Mouse (Mus musculus) right cerebral cortex, postnatal 4 days (tissue): ENCODE measurements around the gene Mucl3.
A peak's percentile ranks its signal among the peaks of the same experiment; 100 is the strongest.

Experiments
- DNase-seq: peaks from one replicate; pipeline ENCODE4 v3.0.0-alpha.2; 2022

Mucl3 gene

GRCm38 (mm10) chr17:35643609-35644236, at the start of gene Mucl3:
Mucl3 (minus strand) TSS chr17:35643695.
- no peak for DNase-seq

DNA sequence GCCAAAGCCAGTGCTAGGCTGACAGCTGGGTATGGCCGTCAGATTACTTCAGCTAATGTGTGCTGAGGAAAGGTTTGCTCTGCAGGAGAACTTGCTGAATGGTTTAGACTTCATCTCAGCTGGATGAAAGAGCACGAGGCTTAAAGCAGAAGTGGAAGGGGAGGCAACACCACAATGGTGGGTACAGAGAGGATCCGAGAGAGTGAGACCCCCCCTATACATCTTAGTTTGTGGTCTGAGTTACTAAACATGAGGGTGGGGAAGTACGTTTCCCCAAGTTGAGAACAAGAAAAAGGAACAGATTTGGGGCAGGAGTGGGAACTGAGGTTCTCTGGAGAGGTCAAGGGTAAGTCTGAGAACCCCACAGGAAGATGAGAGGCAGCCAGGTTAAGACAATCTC, 48.9 kb upstream of the Mucl3 start:
- DNase-seq, result no peak

DNA sequence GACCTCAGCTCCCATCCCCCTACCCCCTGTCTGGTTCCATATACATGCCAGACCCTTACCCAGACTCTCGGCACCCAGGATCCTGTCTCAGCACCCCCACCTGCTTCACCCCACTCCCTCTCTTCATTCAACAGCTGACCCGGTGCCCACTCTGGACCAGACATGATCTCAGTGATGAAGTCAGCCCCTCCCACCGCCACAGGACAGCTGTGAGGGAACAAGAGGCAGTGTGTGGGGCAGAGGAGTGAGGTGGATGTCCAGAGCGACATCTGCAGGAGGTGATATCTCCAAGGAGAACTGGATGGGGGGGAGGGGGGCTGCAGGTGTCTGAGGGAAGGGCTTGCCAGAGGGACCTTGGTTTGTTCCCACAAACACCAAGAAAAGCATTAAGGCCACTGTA, 48.3 kb upstream of the Mucl3 start:
- no peak for DNase-seq

DNA sequence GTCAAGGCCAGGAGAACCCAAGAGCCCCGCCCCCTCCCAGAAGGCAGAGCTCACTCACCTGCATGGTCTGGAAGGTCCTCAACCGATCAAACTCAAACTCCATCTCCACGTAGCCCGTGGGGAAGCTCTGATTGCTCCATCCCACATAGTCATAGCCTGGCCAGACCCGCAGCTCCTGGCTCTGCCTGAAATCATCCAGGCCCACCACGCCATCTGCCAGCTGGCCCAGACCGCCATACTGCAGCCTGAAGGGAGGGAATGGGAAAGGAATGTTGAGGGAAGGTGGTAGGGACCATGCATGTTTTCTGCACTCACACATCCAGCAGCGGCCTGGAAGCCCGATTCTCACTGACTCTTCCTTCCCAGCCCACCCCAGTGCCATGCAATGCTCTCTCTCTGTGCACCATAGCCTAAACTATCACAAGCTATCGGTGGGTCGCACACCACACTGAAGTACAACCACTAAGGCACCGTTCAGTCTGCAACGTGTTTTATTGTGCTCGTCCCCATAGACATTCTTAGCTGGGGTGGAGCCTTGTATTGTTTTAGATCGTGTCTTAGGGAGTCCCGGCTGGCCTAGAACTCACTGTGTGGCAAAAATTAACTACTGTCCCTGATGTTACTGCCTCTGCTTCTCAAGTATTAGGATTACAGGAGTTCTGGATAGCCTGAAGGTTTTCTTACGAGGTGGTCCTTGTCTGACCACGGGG, 46.6 kb upstream of the Mucl3 start:
- DNase-seq, result no peak

- DNase-seq, result no peak
These were observed 45.1 kb upstream of the Mucl3 start for GRCm38 (mm10) chr17:35688347-35689175.

GRCm38 (mm10) chr17:35685061-35685460, 41.6 kb upstream of the Mucl3 start:
- DNase-seq, result no peak

GRCm38 (mm10) chr17:35681986-35682385, 38.5 kb upstream of the Mucl3 start:
- no peak for DNase-seq

GRCm38 (mm10) chr17:35680591-35680990, 37.1 kb upstream of the Mucl3 start:
- no peak for DNase-seq

DNA sequence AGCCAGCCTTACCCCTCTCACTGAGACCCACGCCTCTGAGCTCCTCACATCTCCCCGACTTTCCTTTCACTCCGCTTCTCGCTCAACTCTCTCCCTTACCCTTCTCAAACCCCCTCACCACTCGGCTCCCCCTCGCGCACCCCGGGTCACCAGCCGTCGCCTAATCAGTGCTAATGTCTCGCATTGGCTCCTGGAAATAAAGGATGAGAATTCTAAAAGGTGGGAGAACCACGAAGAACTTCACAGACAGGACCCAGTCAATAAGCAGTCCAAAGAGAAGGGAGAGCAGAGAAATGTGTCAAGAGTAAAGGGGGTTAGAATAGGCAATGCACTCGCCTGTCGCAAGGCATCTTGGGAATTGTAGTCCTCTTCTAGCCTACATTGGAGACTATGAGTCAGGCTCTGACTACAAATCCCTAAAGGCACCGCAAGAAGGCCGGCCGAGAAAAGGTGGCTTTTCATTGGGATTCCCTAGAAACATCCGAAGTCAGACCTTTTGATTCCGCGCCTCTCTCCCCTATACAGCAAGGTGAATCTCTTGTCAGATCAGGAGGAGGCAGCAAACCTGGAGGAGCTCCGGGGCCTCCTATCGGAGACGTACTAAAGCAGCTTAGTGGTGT, 30.0 kb upstream of the Mucl3 start, which contains the start of gene Gtf2h4:
Gene Gtf2h4 (minus strand): TSS at position 324 of the 620 bp plus-strand sequence.
- peak; percentile 77 for DNase-seq

GRCm38 (mm10) chr17:35672527-35672926, 29.0 kb upstream of the Mucl3 start:
- DNase-seq, result no peak

DNA sequence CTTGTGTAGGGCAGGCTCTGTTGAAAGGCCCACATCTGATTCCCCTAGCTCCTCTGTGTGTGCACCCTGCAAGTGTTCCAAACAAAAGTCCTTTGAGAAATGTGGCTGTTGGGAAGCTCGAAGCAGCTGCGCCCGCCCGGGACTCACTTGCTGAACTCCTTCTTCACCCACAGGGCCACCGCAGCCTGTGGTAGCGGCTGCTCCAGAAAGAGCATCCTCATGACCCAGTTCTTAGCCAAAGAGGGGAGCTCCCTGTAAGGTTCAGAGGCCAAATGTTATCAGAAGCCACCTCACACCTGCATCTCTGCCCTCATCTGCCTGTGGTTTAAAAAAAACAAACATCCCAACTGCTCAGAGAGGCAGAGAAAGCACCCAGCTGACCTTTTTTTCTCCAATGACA, 28.4 kb upstream of the Mucl3 start:
- DNase-seq, result no peak

GRCm38 (mm10) chr17:35669731-35670130, 26.2 kb upstream of the Mucl3 start:
- DNase-seq, result no peak

DNA sequence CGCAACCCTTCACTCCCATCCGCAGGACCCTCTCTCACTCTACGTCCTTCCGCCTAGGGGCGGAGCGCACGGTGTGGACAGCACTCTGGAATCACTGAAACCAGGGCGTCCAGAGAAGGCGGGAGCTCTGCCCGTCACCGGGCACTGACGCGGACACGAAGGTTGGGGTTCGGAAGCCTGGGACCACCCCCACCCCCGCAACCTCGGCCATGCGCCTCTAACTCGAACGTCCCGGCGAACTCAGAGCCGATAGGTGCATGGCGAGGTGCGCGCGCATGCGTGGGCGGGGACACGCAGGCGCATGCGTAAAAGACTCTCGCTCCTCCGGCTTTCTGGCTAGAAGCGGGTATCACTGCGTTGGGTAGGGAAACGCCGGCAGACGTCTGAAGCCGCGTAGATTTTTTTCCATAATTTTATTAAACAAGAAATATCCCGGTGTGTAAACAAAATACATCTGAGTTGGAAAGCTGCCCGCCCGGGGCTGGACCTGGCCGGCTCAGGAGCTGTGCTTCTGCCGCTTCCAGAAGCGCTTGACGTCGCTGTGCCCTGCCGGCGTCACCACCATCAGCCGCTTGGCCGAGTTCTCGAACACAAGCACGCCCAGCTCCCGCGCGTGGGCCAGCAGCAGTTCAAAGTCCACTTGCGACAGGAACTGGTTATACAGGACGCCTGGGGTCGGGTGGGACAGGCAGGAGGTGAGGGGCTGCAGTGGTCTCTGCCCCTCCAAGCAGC, 24.0 kb upstream of the Mucl3 start, which contains the start of gene Vars2:
Gene Vars2 (minus strand): TSS at position 259 of the 732 bp plus-strand sequence.
- DNase-seq, result peak; percentile 98

DNA sequence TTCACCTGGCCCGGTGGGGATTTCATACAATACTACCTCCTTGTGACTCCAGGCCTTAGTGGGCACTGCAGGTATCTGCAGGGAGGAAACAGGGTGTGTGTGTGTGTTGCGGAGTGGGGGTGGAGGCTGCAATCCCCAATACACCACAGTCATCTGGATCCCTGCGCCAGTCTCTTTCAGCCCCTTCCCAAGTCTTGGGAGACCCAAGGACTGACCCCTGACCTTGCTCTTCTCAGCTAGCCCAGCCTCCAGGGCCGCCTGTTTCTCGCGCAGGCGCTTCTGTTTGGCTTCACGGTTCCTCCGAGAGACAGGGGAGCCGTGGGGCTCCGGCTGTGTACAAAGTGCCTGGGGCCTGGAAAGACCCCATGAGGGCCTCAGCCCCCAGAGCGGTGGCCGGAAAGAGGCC, 23.4 kb upstream of the Mucl3 start:
- peak; percentile 34 for DNase-seq

GRCm38 (mm10) chr17:35665957-35666515, 22.5 kb upstream of the Mucl3 start:
- DNase-seq, result no peak

GRCm38 (mm10) chr17:35653086-35653485, 9.6 kb upstream of the Mucl3 start:
- no peak for DNase-seq

DNA sequence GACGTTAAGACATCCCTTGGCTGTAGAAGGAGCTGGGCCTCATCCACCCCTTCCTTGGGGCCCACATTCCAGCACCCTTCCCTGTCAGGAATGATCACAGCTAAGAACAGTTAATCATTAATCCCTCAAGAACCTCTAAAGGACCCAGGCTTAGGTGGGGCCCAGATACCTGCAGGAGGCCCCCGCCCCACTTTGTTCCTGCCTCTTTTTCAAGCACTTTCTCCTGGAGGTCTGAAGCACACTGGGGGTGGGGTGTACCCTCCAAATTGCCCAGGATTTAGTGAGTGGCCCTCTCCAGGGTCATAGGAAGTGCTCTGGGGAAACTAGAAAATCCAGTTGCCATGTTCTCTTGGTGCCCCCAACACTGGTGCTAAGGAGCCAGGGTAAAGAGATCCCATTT, 5.9 kb upstream of the Mucl3 start:
- no peak for DNase-seq

GRCm38 (mm10) chr17:35639352-35639751, 4.1 kb downstream of the Mucl3 start:
- no peak for DNase-seq

DNA sequence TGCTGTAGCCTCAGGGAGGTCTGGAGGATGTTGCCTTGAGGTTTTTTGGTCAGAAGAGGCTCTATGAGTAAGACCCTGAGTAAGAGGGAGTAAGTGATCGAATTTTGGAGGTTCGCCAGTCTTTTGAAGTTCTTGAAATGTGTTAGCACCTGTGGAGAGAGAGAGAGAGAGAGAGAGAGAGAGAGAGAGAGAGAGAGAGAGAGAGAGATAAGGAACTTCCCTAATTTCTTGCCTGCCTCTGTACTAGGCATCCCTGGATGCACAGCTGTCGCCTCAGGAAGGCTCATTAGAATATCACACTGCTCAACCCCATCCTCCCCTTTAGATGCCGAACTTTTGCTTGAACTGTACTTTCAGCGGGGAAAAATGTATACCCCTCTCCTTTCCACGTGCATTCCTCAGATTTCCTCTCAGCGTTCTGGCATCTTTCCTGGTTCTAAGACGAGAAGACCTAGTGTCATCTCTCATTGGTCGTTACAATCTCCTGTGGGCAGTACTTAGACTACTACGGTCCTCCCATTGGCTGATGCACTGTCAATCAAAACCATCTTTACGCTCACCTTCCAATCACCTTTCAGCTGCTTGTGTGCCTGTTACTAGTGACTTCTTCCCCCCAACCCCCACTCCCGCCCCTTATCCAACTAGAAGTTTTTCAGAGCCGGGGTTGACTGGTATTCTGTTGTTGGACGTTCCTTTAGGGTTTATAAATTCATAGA, 4.9 kb downstream of the Mucl3 start:
- DNase-seq, result peak; percentile 43

DNA sequence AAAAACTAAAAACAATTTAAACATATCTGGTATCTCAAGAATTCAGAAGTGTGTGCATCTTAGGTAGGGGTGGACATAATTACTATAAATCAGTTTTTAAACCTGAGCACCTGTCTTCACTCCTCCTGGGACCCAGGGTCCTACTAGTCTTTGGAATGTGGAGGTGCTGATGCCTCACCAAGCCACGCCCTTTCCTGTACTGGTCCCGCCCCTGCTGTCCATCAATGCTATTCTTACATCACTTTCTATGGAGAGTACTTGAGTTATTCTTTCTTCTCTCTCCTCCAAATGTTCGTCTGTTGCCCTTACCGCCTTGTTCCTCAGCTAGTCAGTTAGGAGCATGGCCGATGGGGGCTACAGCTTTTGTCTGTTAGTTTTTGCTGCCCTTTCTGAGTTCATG, 7.1 kb downstream of the Mucl3 start:
- no peak for DNase-seq

DNA sequence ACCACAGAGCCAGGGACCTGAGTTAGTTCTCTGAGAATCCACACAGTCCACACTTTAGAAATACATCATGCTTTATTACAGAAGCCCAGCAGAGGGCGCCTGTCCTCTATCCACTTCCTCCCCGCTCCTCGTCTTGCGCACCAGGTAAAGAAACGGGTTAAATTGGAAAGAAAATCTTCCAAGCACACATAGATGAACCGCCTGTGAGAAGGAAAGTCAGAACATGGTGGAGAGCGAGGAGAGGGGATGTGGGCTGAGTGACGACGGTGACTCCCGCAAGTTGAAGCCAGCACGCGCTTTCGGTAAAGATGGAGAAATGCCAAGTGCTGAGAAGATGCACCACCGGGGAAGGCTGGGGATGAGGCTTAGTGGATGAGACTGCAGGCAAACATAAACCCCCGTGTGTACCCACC, 7.8 kb downstream of the Mucl3 start:
- peak; percentile 81 for DNase-seq
